Mouse (Mus musculus) liver, embryonic 16.5 days (tissue): ENCODE measurements at regions not wholly inside any gene's neighbourhood (a gene's known extent, or its start where the extent isn't known, plus 50 kb on each side); places are given as distances from the start of the nearest gene placed in this dataset.

Source experiments
- ATAC-seq: fragments of 200-750 bp; cut with Nextera tagmentation; 2 replicates; pipeline ENCODE4 v1.8.0; 2017; ENCODE audit warnings: low read depth, mild to moderate bottlenecking, moderate number of reproducible peaks, moderate library complexity
- H3K27ac ChIP-seq: fragments of 300-500 bp; sonication (generic); 2 replicates; pipeline ENCODE4 v1.5.1; 2014; ENCODE audit warnings: mild to moderate bottlenecking, low read length
- H3K27me3 ChIP-seq: fragments of 300-500 bp; sonication (generic); 2 replicates; pipeline ENCODE4 v1.6.1; 2014; ENCODE audit warnings: low read depth, low read length, mixed read lengths; ENCODE audit not compliant: control insufficient read depth, insufficient read depth
- H3K36me3 ChIP-seq: fragments of 300-500 bp; sonication (generic); 2 replicates; pipeline ENCODE4 v1.6.1; 2014; ENCODE audit warnings: mild to moderate bottlenecking; ENCODE audit not compliant: control insufficient read depth, insufficient read depth
- H3K4me1 ChIP-seq: fragments of 300-500 bp; sonication (generic); 2 replicates; pipeline ENCODE4 v1.6.1; 2014; ENCODE audit warnings: low read depth, low read length, mixed read lengths; ENCODE audit not compliant: control insufficient read depth
- H3K4me2 ChIP-seq: fragments of 300-500 bp; sonication (generic); 2 replicates; pipeline ENCODE4 v1.6.1; 2014; ENCODE audit warnings: low read depth, low read length, mixed read lengths
- H3K4me3 ChIP-seq: fragments of 300-500 bp; sonication (generic); 2 replicates; pipeline ENCODE4 v1.5.1; 2014; ENCODE audit warnings: low read depth, mild to moderate bottlenecking, low read length
- H3K9ac ChIP-seq: fragments of 300-500 bp; sonication (generic); 2 replicates; pipeline ENCODE4 v1.6.1; 2014; ENCODE audit warnings: low read depth, low read length
- H3K9me3 ChIP-seq: fragments of 300-500 bp; sonication (generic); replicated peaks from 2 replicates; pipeline ENCODE4 v1.6.1; 2016; ENCODE audit warnings: low read length; ENCODE audit not compliant: control insufficient read depth
- WGBS: fragments of 180-500 bp; shearing (Covaris S2); extraction: QIAGEN DNeasy Blood & Tissue Kit; methylation state at CpG from one replicate; pipeline ENCODE4 v1.1.7; 2014; ENCODE audit not compliant: insufficient replicate concordance; 5-methylcytosine and 5-hydroxymethylcytosine counted together

GRCm38 (mm10) chr10:91959734-91960492 is 762.3 kb downstream of the Nedd1 start:
- Histone ChIP-seq H3K9me3 (no peaks in the 10 kb centered on the region), H3K27ac (no peak overlapping the region), H3K4me3 (no peak overlapping the region), H3K9ac (no peak overlapping the region), H3K36me3 (no peaks in the 10 kb centered on the region), H3K27me3 (no peaks in the 10 kb centered on the region), H3K4me2 (no peak overlapping the region), H3K4me1 (no peaks in the 10 kb centered on the region)
- ATAC-seq = no peak
- 53% methylated on average over 6 of the region's 6 CpGs for WGBS

- H3K4me3 ChIP-seq = no peak overlapping the region
- H3K27ac ChIP-seq = no peak overlapping the region
- no peak for ATAC-seq
- no peaks in the 10 kb centered on the region for H3K4me1 ChIP-seq
- H3K4me2 ChIP-seq = no peak overlapping the region
- no peaks in the 10 kb centered on the region for H3K9me3 ChIP-seq
- 54% methylated on average over 1 of the region's 1 CpGs for WGBS
- H3K9ac ChIP-seq = no peak overlapping the region
- H3K36me3 ChIP-seq = no peaks in the 10 kb centered on the region
- no peaks in the 10 kb centered on the region for H3K27me3 ChIP-seq
Measured at GRCm38 (mm10) chr10:91953078-91953477, 769.1 kb downstream of the Nedd1 start.

DNA sequence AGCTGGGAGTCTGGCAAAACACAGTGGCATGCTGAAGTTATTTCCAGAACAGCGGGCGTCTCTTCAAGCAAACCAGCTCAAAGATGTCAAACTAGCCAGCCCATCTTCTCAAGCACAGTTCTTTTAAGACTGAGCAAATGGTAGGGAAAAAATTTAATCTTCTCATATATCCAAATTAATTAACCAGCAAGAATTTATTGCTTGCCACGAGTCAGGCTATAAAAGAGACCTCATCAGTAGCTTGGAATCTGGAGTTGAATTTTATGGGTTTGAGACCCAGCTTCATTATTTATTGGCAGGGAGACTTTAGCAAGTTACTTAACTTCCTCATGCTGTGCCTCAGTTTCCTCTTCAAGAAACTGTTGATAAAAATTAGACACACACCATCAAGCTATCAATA is 742.5 kb upstream of the Tmpo start:
- Histone ChIP-seq H3K4me3 (no peak overlapping the region), H3K27me3 (no peaks in the 10 kb centered on the region), H3K4me2 (no peak overlapping the region), H3K27ac (no peak overlapping the region), H3K9ac (no peak overlapping the region), H3K4me1 (no peaks in the 10 kb centered on the region), H3K36me3 (no peaks in the 10 kb centered on the region), H3K9me3 (no peaks in the 10 kb centered on the region)
- WGBS = 50% methylated on average over 3 of the region's 3 CpGs
- no peak for ATAC-seq

DNA sequence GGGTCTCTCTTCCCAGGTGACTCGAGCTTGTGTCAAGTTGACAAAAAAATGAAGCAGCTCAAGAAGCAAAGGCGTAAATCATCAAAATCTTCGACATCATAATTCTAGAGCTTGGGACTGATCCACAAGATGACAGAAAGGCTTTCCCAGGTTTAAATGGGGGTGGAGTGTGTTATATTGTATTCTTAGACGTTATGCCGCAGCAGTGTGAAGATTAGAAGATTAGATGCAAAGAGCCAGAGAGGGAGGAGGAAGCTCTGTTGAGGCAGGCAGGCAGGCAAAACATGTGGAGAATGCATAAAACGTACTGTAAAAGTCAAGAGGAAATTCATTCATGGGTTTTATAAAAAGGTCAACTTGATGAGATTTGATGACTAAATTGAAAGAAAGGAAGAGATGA is 708.7 kb upstream of the Tmpo start:
- peaks cover 2% of the 10 kb centered on the region; the same call in 1 of the 2 replicates for H3K9me3 ChIP-seq
- H3K36me3 ChIP-seq = no peaks in the 10 kb centered on the region
- H3K27me3 ChIP-seq = no peaks in the 10 kb centered on the region
- H3K27ac ChIP-seq = no peak overlapping the region
- no peak overlapping the region for H3K4me3 ChIP-seq
- H3K4me2 ChIP-seq = no peak overlapping the region
- H3K9ac ChIP-seq = no peak overlapping the region
- H3K4me1 ChIP-seq = no peaks in the 10 kb centered on the region
- ATAC-seq = no peak
- 60% methylated on average over 6 of the region's 6 CpGs for WGBS

DNA sequence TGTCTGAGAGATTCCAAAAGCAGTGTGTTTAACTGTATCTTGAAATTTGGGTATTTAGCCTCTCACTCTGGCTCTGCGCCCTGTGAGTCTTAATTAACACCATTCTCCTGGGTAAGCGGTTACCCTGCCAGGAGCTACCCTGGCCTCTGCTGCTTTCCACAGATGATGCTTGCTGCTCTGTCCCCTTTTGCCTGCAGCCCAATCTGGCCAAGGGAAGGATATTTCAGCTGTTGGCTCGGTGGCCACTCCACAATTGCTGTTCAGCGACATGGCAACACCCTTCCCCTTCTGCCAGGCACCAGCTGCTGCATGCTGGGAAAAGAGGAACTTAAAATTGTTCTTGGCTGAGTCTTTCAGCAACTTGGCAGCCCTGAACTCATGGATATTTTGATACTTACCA is 707.4 kb upstream of the Tmpo start:
- no peak overlapping the region for H3K9ac ChIP-seq
- H3K4me3 ChIP-seq = no peak overlapping the region
- no peaks in the 10 kb centered on the region for H3K36me3 ChIP-seq
- peaks cover 2% of the 10 kb centered on the region; the same call in 1 of the 2 replicates for H3K9me3 ChIP-seq
- no peak overlapping the region for H3K4me2 ChIP-seq
- H3K4me1 ChIP-seq = no peaks in the 10 kb centered on the region
- no peaks in the 10 kb centered on the region for H3K27me3 ChIP-seq
- WGBS = 54% methylated on average over 4 of the region's 4 CpGs
- no peak for ATAC-seq
- H3K27ac ChIP-seq = no peak overlapping the region

DNA sequence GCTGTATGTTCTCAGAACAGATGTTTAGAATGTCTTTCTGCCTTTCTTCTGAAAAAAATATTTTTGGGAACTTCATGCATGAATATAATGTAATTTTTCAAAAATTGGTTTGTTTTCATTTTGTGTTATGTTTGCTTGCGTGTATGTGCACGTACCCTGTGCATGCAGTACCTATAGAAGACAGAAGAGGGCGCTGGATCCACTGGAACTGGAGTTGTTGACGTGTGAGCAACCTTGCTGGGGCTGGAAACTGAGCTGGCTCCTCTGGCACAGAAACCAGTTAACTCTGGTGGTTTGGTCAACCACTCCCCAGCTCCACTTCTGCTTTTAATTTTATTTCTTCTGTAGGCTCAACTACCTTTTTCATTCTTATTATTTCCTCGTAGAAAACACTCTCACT is 702.0 kb upstream of the Tmpo start:
- H3K4me2 ChIP-seq = no peak overlapping the region
- 43% methylated on average over 5 of the region's 5 CpGs for WGBS
- no peaks in the 10 kb centered on the region for H3K4me1 ChIP-seq

GRCm38 (mm10) chr10:91882481-91882880 is 701.4 kb upstream of the Tmpo start:
- ATAC-seq = no peak
- Histone ChIP-seq H3K4me1 (no peaks in the 10 kb centered on the region), H3K4me2 (no peak overlapping the region), H3K4me3 (no peak overlapping the region), H3K36me3 (no peaks in the 10 kb centered on the region), H3K27ac (no peak overlapping the region), H3K27me3 (no peaks in the 10 kb centered on the region), H3K9ac (no peak overlapping the region), H3K9me3 (no peaks in the 10 kb centered on the region)
- WGBS = 52% methylated on average over 4 of the region's 4 CpGs

More for the DNA sequence above, 702.0 kb upstream of the Tmpo start:
- Histone ChIP-seq H3K27me3 (no peaks in the 10 kb centered on the region), H3K9me3 (no peaks in the 10 kb centered on the region), H3K36me3 (no peaks in the 10 kb centered on the region), H3K9ac (no peak overlapping the region), H3K27ac (no peak overlapping the region), H3K4me3 (no peak overlapping the region)
- ATAC-seq = no peak

- WGBS = 61% methylated on average over 9 of the region's 9 CpGs
- Histone ChIP-seq H3K4me1 (no peaks in the 10 kb centered on the region), H3K27me3 (no peaks in the 10 kb centered on the region), H3K27ac (no peak overlapping the region), H3K9ac (no peak overlapping the region), H3K9me3 (no peaks in the 10 kb centered on the region), H3K4me2 (no peak overlapping the region), H3K36me3 (no peaks in the 10 kb centered on the region), H3K4me3 (no peak overlapping the region)
- ATAC-seq = no peak
Measured at GRCm38 (mm10) chr10:91881521-91882228, 700.6 kb upstream of the Tmpo start.

DNA sequence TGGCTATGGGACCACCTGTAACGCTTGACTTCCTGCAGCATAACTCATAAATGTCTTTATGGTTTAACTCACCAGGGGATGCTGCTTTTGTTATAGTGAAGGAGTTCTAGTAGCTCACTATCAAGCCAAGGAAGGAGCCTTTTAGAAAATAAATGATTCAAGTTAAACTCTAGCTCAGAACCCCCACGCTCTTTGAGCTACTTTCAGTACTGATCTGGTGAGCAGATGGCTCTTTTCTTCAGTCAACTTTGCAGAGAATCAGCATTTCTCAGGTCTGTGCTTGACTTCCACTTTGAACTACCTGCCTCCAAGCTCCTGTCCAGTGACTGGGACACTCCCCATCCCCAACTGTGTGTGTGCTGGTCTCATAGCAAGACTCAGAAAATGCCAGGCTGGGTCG is 694.3 kb upstream of the Tmpo start:
- 48% methylated on average over 3 of the region's 3 CpGs for WGBS
- Histone ChIP-seq H3K4me3 (no peak overlapping the region), H3K9me3 (no peaks in the 10 kb centered on the region), H3K27me3 (no peaks in the 10 kb centered on the region), H3K4me1 (no peaks in the 10 kb centered on the region), H3K36me3 (no peaks in the 10 kb centered on the region), H3K27ac (no peak overlapping the region), H3K9ac (no peak overlapping the region), H3K4me2 (no peak overlapping the region)
- no peak for ATAC-seq
